Mouse (Mus musculus) liver (tissue): ENCODE measurements around the gene Mkks.

ENCODE experiments used
- DNase-seq: peaks from one replicate; pipeline ENCODE4 v3.0.0-alpha.2; 2020; ENCODE audit warnings: mixed read lengths

Gene Mkks

GRCm38 (mm10) chr2:136833976-136834714 is 57.0 kb downstream of the Mkks start:
- DNase-seq = no peak

- no peak for DNase-seq
These were observed 58.3 kb downstream of the Mkks start for GRCm38 (mm10) chr2:136832936-136833335.

GRCm38 (mm10) chr2:136827612-136828011 is 63.6 kb downstream of the Mkks start:
- DNase-seq = no peak
